Mouse (Mus musculus): Measurements from ENCODE around the gene Arhgef1. TPM values are rescaled to one million over a fixed set of nuclear protein-coding genes. Genes with fewer than 3 reads are reported as not detected.

Arhgef1 gene
- total and polyA plus RNA-seq, 3 experiments, result 17.8 to 128 (median 37.8) TPM

- no peak for DNase-seq (ENCODE audit: extremely low read depth)
- Histone ChIP-seq H3K9ac (ENCODE audit: insufficient read depth, low read depth) (no peak overlapping the region), H3K27ac (ENCODE audit: insufficient read depth, low read depth) (no peak overlapping the region), H3K27me3 (replicated peaks) (peaks cover 16% of the 10 kb centered on the region), H3K79me2 (replicated peaks; ENCODE audit: control insufficient read depth, extremely low read depth, insufficient read depth, poor library complexity, severe bottlenecking) (no peaks in the 10 kb centered on the region), H3K36me3 (replicated peaks in 1 of 2; ENCODE audit: control insufficient read depth in 1 of 2, insufficient read depth in 1 of 2, low read length in 1 of 2) (peaks cover 0 to 17% of the 10 kb centered on the region in 2 experiments), H3K4me2 (ENCODE audit: insufficient read depth, low read depth, poor library complexity, severe bottlenecking) (no peak overlapping the region), H3K4me3 (replicated peaks in 1 of 3; ENCODE audit: low read depth in 2 of 3, low read length in 2 of 3, poor library complexity in 1 of 3) (no peak overlapping the region), H3K4me1 (ENCODE audit: control insufficient read depth in 1 of 2, insufficient read depth in 2 of 2) (peaks cover 4 to 29% of the 10 kb centered on the region in 2 experiments; a peak in 3 of 4 replicates), H3K9me3 (replicated peaks; ENCODE audit: low read length) (no peaks in the 10 kb centered on the region)
- dilution Hi-C loops (cut with MboI; ENCODE audit: extremely low pct_ligation_motif_present, extremely low pct_unique_long_range_greater_than_20kb, low sequenced_read_pairs) (no loop called here), in situ Hi-C loops (cut with MboI; ENCODE audit: low pct_ligation_motif_present, low pct_unique_long_range_greater_than_20kb, low sequenced_read_pairs) (no loop called here)
- TF ChIP-seq E2F4 (IDR thresholded peaks at IDR 0.05; ENCODE audit: insufficient replicate concordance, low read depth, low read length), result no peak
- TF ChIP-seq BHLHE40 (IDR thresholded peaks at IDR 0.05; ENCODE audit: low read depth, low read length), result no peak
- TF ChIP-seq USF2 (conservative IDR thresholded peaks at IDR 0.05; ENCODE audit: low read depth, low read length), result no peak
- no peak for TF ChIP-seq POLR2AphosphoS2 (IDR thresholded peaks at IDR 0.05; ENCODE audit: low read depth, low read length)
- no peak for TF ChIP-seq MAX (IDR thresholded peaks at IDR 0.05; ENCODE audit: low read length)
- TF ChIP-seq MAFK (IDR thresholded peaks at IDR 0.05; ENCODE audit: insufficient replicate concordance, low read length), result no peak
- no peak for TF ChIP-seq UBTF (IDR thresholded peaks at IDR 0.05; ENCODE audit: low read depth, low read length)
- no peak for TF ChIP-seq POLR2A (IDR thresholded peaks at IDR 0.05; ENCODE audit: low read depth, low read length)
- TF ChIP-seq CTCF (conservative IDR thresholded peaks at IDR 0.05 in 1 of 2, IDR thresholded peaks at IDR 0.05 in 1 of 2; ENCODE audit: low read depth in 2 of 2, low read length in 2 of 2), result no peak
- TF ChIP-seq ZKSCAN1 (IDR thresholded peaks at IDR 0.05; ENCODE audit: borderline replicate concordance, low read depth, low read length), result no peak
- TF ChIP-seq PAX5 (IDR thresholded peaks at IDR 0.05; ENCODE audit: low read length), result no peak
- TF ChIP-seq RCOR1 (conservative IDR thresholded peaks at IDR 0.05; ENCODE audit: low read depth, low read length), result no peak
These were observed 67.1 kb downstream of the Arhgef1 start for GRCm38 (mm10) chr7:24969805-24970204.

GRCm38 (mm10) chr7:24970341-24970740 is 67.6 kb downstream of the Arhgef1 start:
- H3K9ac ChIP-seq (ENCODE audit: insufficient read depth, low read depth), result no peak overlapping the region
- no peak for DNase-seq (ENCODE audit: extremely low read depth)
- TF ChIP-seq PAX5 (IDR thresholded peaks at IDR 0.05; ENCODE audit: low read length) (no peak), NRF1 (IDR thresholded peaks at IDR 0.05; ENCODE audit: low read depth, low read length) (no peak), ZKSCAN1 (IDR thresholded peaks at IDR 0.05; ENCODE audit: borderline replicate concordance, low read depth, low read length) (no peak), TBP (conservative IDR thresholded peaks at IDR 0.05; ENCODE audit: low read depth, low read length) (no peak), MAZ (IDR thresholded peaks at IDR 0.05; ENCODE audit: low read depth, low read length) (no peak), RCOR1 (conservative IDR thresholded peaks at IDR 0.05; ENCODE audit: low read depth, low read length) (no peak), CTCF (conservative IDR thresholded peaks at IDR 0.05 in 1 of 2, IDR thresholded peaks at IDR 0.05 in 1 of 2; ENCODE audit: low read depth in 2 of 2, low read length in 2 of 2) (no peak), JUND (conservative IDR thresholded peaks at IDR 0.05; ENCODE audit: low read depth, low read length) (no peak), GABPA (IDR thresholded peaks at IDR 0.05; ENCODE audit: insufficient replicate concordance, low read depth, low read length) (no peak), KAT2A (IDR thresholded peaks at IDR 0.05; ENCODE audit: insufficient replicate concordance, low read length) (no peak), ETS1 (conservative IDR thresholded peaks at IDR 0.05; ENCODE audit: low read depth, low read length) (no peak), HCFC1 (IDR thresholded peaks at IDR 0.05; ENCODE audit: low read depth, low read length) (no peak)
- no peaks in the 10 kb centered on the region for H3K79me2 ChIP-seq (replicated peaks; ENCODE audit: control insufficient read depth, extremely low read depth, insufficient read depth, poor library complexity, severe bottlenecking)
- peaks cover 16% of the 10 kb centered on the region for H3K27me3 ChIP-seq (replicated peaks)
- peaks cover 5 to 29% of the 10 kb centered on the region in 2 experiments; a peak in 3 of 4 replicates for H3K4me1 ChIP-seq (ENCODE audit: control insufficient read depth in 1 of 2, insufficient read depth in 2 of 2)
- no peak overlapping the region for H3K4me2 ChIP-seq (ENCODE audit: insufficient read depth, low read depth, poor library complexity, severe bottlenecking)
- dilution Hi-C loops (cut with MboI; ENCODE audit: extremely low pct_ligation_motif_present, extremely low pct_unique_long_range_greater_than_20kb, low sequenced_read_pairs) (no loop called here), in situ Hi-C loops (cut with MboI; ENCODE audit: low pct_ligation_motif_present, low pct_unique_long_range_greater_than_20kb, low sequenced_read_pairs) (no loop called here)
- H3K36me3 ChIP-seq (replicated peaks in 1 of 2; ENCODE audit: control insufficient read depth in 1 of 2, insufficient read depth in 1 of 2, low read length in 1 of 2), result peaks cover 0 to 17% of the 10 kb centered on the region in 2 experiments
- H3K27ac ChIP-seq (ENCODE audit: insufficient read depth, low read depth), result no peak overlapping the region
- H3K4me3 ChIP-seq (replicated peaks in 1 of 3; ENCODE audit: low read depth in 2 of 3, low read length in 2 of 3, poor library complexity in 1 of 3), result no peak overlapping the region
- no peaks in the 10 kb centered on the region for H3K9me3 ChIP-seq (replicated peaks; ENCODE audit: low read length)

Measured in CH12.LX (cell line).